Mouse (Mus musculus) adrenal gland (tissue): ENCODE measurements around the gene Katnbl1.

ENCODE experiments used
- intact Hi-C: fragments of 180-260 bp; cut with DNase I; formaldehyde crosslinking; loops from one replicate; pipeline ENCODE4 v1.15.1; 2025

Katnbl1 gene

GRCm38 (mm10) chr2:112460557-112460956, 81.5 kb downstream of the Katnbl1 start:
- intact Hi-C loops = no loop called here
